Mouse (Mus musculus) liver, embryonic 14.5 days (tissue): ENCODE measurements around the gene Olfr1375. TPM values are rescaled to one million over a fixed set of nuclear protein-coding genes. Genes with fewer than 3 reads are reported as not detected.
"Not testable (repeated sequence)": the region's sequence is repeated elsewhere in the genome, so short reads cannot be mapped to it uniquely, and the experiment has no call there.

Experiments
- ATAC-seq: fragments of 200-750 bp; cut with Nextera tagmentation; 2 replicates; pipeline ENCODE4 v1.8.0; 2017; ENCODE audit warnings: moderate number of reproducible peaks, mild to moderate bottlenecking, moderate library complexity; ENCODE audit not compliant: insufficient read depth
- DNase-seq, 3 experiments: peaks; one replicate each; pipeline ENCODE4 v3.0.0-alpha.2; 2012 to 2013; ENCODE audit warnings: low read depth in 3 of 3, low spot score in 3 of 3
- H3K27ac ChIP-seq: fragments of 300-500 bp; sonication (generic); 2 replicates; pipeline ENCODE4 v1.5.1; 2014; ENCODE audit warnings: moderate library complexity, mild to moderate bottlenecking, control low read depth, inconsistent platforms
- H3K27me3 ChIP-seq: fragments of 300-500 bp; sonication (generic); 2 replicates; pipeline ENCODE4 v1.6.1; 2014; ENCODE audit warnings: mild to moderate bottlenecking, low read length, moderate library complexity; ENCODE audit not compliant: control insufficient read depth, insufficient read depth
- H3K36me3 ChIP-seq: fragments of 300-500 bp; sonication (generic); replicated peaks from 2 replicates; pipeline ENCODE4 v1.6.1; 2014; ENCODE audit warnings: low read depth; ENCODE audit not compliant: control insufficient read depth, insufficient read depth
- H3K4me1 ChIP-seq, 2 experiments: fragments of 200-500 bp in 1 of 2; fragments of 300-500 bp in 1 of 2; sonication (generic) in 1 of 2; replicated peaks; 2 replicates each; pipeline ENCODE4 v1.6.1; 2012 to 2014; ENCODE audit warnings: antibody characterized with exemption in 1 of 2, inconsistent platforms in 1 of 2, low read length in 1 of 2; ENCODE audit not compliant: control insufficient read depth in 2 of 2, insufficient read depth in 2 of 2
- H3K4me2 ChIP-seq: fragments of 300-500 bp; sonication (generic); 2 replicates; pipeline ENCODE4 v1.6.1; 2014; ENCODE audit warnings: low read depth, mild to moderate bottlenecking, control low read depth, moderate library complexity
- H3K4me3 ChIP-seq, 2 experiments: fragments of 200-500 bp in 1 of 2; fragments of 300-500 bp in 1 of 2; sonication (generic) in 1 of 2; 2 replicates each; pipeline ENCODE4 v1.5.1; 2012 to 2014; ENCODE audit warnings: low read depth in 2 of 2, low read length in 2 of 2, mild to moderate bottlenecking in 2 of 2, control low read depth in 1 of 2, inconsistent platforms in 1 of 2, moderate library complexity in 1 of 2; ENCODE audit not compliant: insufficient read depth in 1 of 2
- H3K9ac ChIP-seq: fragments of 300-500 bp; sonication (generic); replicated peaks from 2 replicates; pipeline ENCODE4 v1.6.1; 2014; ENCODE audit warnings: mild to moderate bottlenecking, control low read depth, moderate library complexity
- H3K9me3 ChIP-seq: fragments of 300-500 bp; sonication (generic); 2 replicates; pipeline ENCODE4 v1.6.1; 2016; ENCODE audit warnings: low read length, mixed read lengths; ENCODE audit not compliant: control insufficient read depth
- CTCF ChIP-seq: IDR thresholded peaks from 2 replicates; pipeline ENCODE4 v1.5.1; 2016; ENCODE audit warnings: antibody characterized with exemption, low read depth, control low read depth
- EP300 ChIP-seq: IDR thresholded peaks from 2 replicates; pipeline ENCODE4 v1.6.1; 2016; ENCODE audit warnings: antibody characterized with exemption, low read depth
- WGBS: fragments of 180-500 bp; shearing (Covaris S2); extraction: QIAGEN DNeasy Blood & Tissue Kit; methylation state at CpG from one replicate; pipeline ENCODE4 v1.1.7; 2014; ENCODE audit not compliant: insufficient replicate concordance; 5-methylcytosine and 5-hydroxymethylcytosine counted together
- polyA plus RNA-seq, 2 experiments: library from polyadenylated mRNA; depleted of rRNA in 1 of 2; stranded (reverse) in 1 of 2; unstranded in 1 of 2; fragments of >200 nt; fragmentation: Nextera tagmentation in 1 of 2; extraction: Ambion mirVana in 1 of 2; gene quantifications; 2 replicates each; pipeline versions ENCODE4 v1.2.1 to v1.2.3; 2012 to 2014

Gene Olfr1375
- polyA plus RNA-seq (2012; rRNA removed): not detected in 2 replicates
- not detected in 2 replicates for polyA plus RNA-seq (2014; fragmentation: Nextera tagmentation; extraction: Ambion mirVana)

GRCm38 (mm10) chr11:51047809-51048208 lies at the start of gene Olfr1375:
TSS of gene Olfr1375 (plus strand) at chr11:51048109.
- WGBS: 41% methylated on average over 3 of the region's 3 CpGs
- H3K36me3 ChIP-seq, H3K4me1 ChIP-seq, H3K9ac ChIP-seq, ATAC-seq, H3K27me3 ChIP-seq, H3K4me3 ChIP-seq, H3K4me2 ChIP-seq, H3K27ac ChIP-seq, H3K9me3 ChIP-seq, DNase-seq: not testable (repeated sequence)

- DNase-seq (no peak), ATAC-seq (no peak)
- H3K27me3 ChIP-seq: no peaks in the 10 kb centered on the region
- H3K36me3 ChIP-seq: no peaks in the 10 kb centered on the region
- no peak within 1 kb of the TSS for H3K27ac ChIP-seq
- TF ChIP-seq CTCF: no peak
- no peak for TF ChIP-seq EP300
- no peaks in the 10 kb centered on the region for H3K9me3 ChIP-seq
- no peak within 1 kb of the TSS for H3K4me2 ChIP-seq
- no peak within 1 kb of the TSS for H3K9ac ChIP-seq
- no peak within 1 kb of the TSS for H3K4me3 ChIP-seq
- 45% methylated on average over 5 of the region's 5 CpGs for WGBS
- H3K4me1 ChIP-seq: no peaks in the 10 kb centered on the region
Measured at GRCm38 (mm10) chr11:51003296-51003695, 44.6 kb upstream of the Olfr1375 start, which contains the start of gene Olfr51. TSS of gene Olfr51 (plus strand) at chr11:51003596.

- Histone ChIP-seq H3K4me1 (no peaks in the 10 kb centered on the region), H3K4me3 (no peak overlapping the region), H3K9me3 (no peaks in the 10 kb centered on the region), H3K9ac (no peak overlapping the region), H3K36me3 (no peaks in the 10 kb centered on the region), H3K27me3 (no peaks in the 10 kb centered on the region), H3K4me2 (no peak overlapping the region), H3K27ac (no peak overlapping the region)
- TF ChIP-seq EP300: no peak
- TF ChIP-seq CTCF: no peak
- DNase-seq: no peak
- 56% methylated on average over 5 of the region's 5 CpGs for WGBS
- ATAC-seq: no peak
Measured at GRCm38 (mm10) chr11:51011821-51012220, 36.1 kb upstream of the Olfr1375 start.

GRCm38 (mm10) chr11:51013936-51014335 lies 34.0 kb upstream of the Olfr1375 start, which contains the start of gene Olfr54:
TSS of gene Olfr54 (plus strand) at chr11:51014236.
- H3K27ac ChIP-seq: no peak within 1 kb of the TSS
- 32% methylated on average over 1 of the region's 1 CpGs for WGBS
- H3K27me3 ChIP-seq: no peaks in the 10 kb centered on the region
- H3K36me3 ChIP-seq: no peaks in the 10 kb centered on the region
- H3K4me3 ChIP-seq: no peak within 1 kb of the TSS
- DNase-seq (no peak), ATAC-seq (no peak)
- no peaks in the 10 kb centered on the region for H3K4me1 ChIP-seq
- TF ChIP-seq EP300: no peak
- no peak for TF ChIP-seq CTCF
- H3K9me3 ChIP-seq: no peaks in the 10 kb centered on the region
- no peak within 1 kb of the TSS for H3K4me2 ChIP-seq
- H3K9ac ChIP-seq: no peak within 1 kb of the TSS

GRCm38 (mm10) chr11:51016341-51016740 lies 31.6 kb upstream of the Olfr1375 start:
- TF ChIP-seq EP300 (no peak), CTCF (no peak)
- no peak overlapping the region for H3K27ac ChIP-seq
- ATAC-seq: peak; percentile 53; the same call in 1 of the 2 replicates

GRCm38 (mm10) chr11:51026811-51027210 lies 21.1 kb upstream of the Olfr1375 start:
- not testable (repeated sequence) for H3K4me2 ChIP-seq, H3K36me3 ChIP-seq, H3K4me1 ChIP-seq, H3K9me3 ChIP-seq, H3K9ac ChIP-seq, H3K27ac ChIP-seq, H3K4me3 ChIP-seq, H3K27me3 ChIP-seq, ATAC-seq, DNase-seq
- 69% methylated on average over 11 of the region's 11 CpGs for WGBS

More at GRCm38 (mm10) chr11:51016341-51016740, 31.6 kb upstream of the Olfr1375 start:
- Histone ChIP-seq H3K4me2 (no peak overlapping the region), H3K27me3 (no peaks in the 10 kb centered on the region), H3K9ac (no peak overlapping the region), H3K36me3 (no peaks in the 10 kb centered on the region), H3K4me1 (no peaks in the 10 kb centered on the region), H3K9me3 (no peaks in the 10 kb centered on the region), H3K4me3 (no peak overlapping the region)
- WGBS: 21% methylated on average over 2 of the region's 2 CpGs
- DNase-seq: peak in 2 of 3 experiments; percentile 3 to 12

- ATAC-seq: not testable (repeated sequence)
Measured at GRCm38 (mm10) chr11:51029381-51029780, 18.5 kb upstream of the Olfr1375 start.

More at GRCm38 (mm10) chr11:51029381-51029780, 18.5 kb upstream of the Olfr1375 start:
- H3K27ac ChIP-seq, DNase-seq, H3K4me1 ChIP-seq, H3K4me3 ChIP-seq, H3K9ac ChIP-seq, H3K36me3 ChIP-seq, H3K27me3 ChIP-seq, H3K4me2 ChIP-seq, H3K9me3 ChIP-seq: not testable (repeated sequence)
- WGBS: 58% methylated on average over 8 of the region's 8 CpGs
